Mouse (Mus musculus) heart, adult 2 months (tissue): ENCODE data around the gene Cubn. TPM values are rescaled to one million over a fixed set of nuclear protein-coding genes. Genes with fewer than 3 reads are reported as not detected.
A peak's percentile ranks its signal among the peaks of the same experiment; 100 is the strongest.

ENCODE experiments used
- DNase-seq, 2 experiments: peaks; one replicate each; pipeline ENCODE4 v3.0.0; 2021
- H3K27ac ChIP-seq: fragments of 200-600 bp; 2 replicates; pipeline ENCODE4 v1.8.1; 2022
- H3K27me3 ChIP-seq: fragments of 200-500 bp; 2 replicates; pipeline ENCODE4 v1.6.1; 2012; ENCODE audit warnings: mild to moderate bottlenecking, low read length, inconsistent platforms, mixed read lengths; ENCODE audit not compliant: control insufficient read depth, insufficient read depth
- H3K36me3 ChIP-seq: fragments of 200-500 bp; 2 replicates; pipeline ENCODE4 v1.6.1; 2012; ENCODE audit warnings: low read length, inconsistent platforms; ENCODE audit not compliant: control insufficient read depth, insufficient read depth
- H3K4me1 ChIP-seq: fragments of 200-500 bp; 2 replicates; pipeline ENCODE4 v1.6.1; 2011; ENCODE audit warnings: low read length; ENCODE audit not compliant: control insufficient read depth, insufficient read depth
- H3K4me3 ChIP-seq: fragments of 200-600 bp; 2 replicates; pipeline ENCODE4 v1.8.1; 2022
- H3K79me2 ChIP-seq: fragments of 200-500 bp; replicated peaks from 2 replicates; pipeline ENCODE4 v1.6.1; 2012; ENCODE audit warnings: mild to moderate bottlenecking, inconsistent platforms, low read length, moderate library complexity, mixed read lengths; ENCODE audit not compliant: control insufficient read depth, insufficient read depth
- H3K9ac ChIP-seq: fragments of 200-500 bp; 2 replicates; pipeline ENCODE4 v1.6.1; 2012; ENCODE audit warnings: low read depth, mild to moderate bottlenecking, control low read depth, inconsistent platforms, low read length, mixed read lengths
- CTCF ChIP-seq: fragments of 200-600 bp; IDR thresholded peaks from 2 replicates; pipeline ENCODE4 v1.8.1; 2022; ENCODE audit warnings: antibody characterized with exemption, mild to moderate bottlenecking, moderate library complexity
- EP300 ChIP-seq: fragments of 200-500 bp; IDR thresholded peaks from 2 replicates; pipeline ENCODE4 v1.6.1; 2011; ENCODE audit warnings: low read depth, low read length, control low read depth; ENCODE audit not compliant: insufficient read depth
- POLR2A ChIP-seq: fragments of 200-500 bp; IDR thresholded peaks from 2 replicates; pipeline ENCODE4 v1.6.1; 2011; ENCODE audit warnings: mild to moderate bottlenecking, low read depth, low read length, control low read depth; ENCODE audit not compliant: insufficient read depth
- WGBS: fragments of 180-500 bp; shearing (Covaris S2); methylation state at CpG from one replicate; pipeline ENCODE4 v1.1.7; 2018; 5-methylcytosine and 5-hydroxymethylcytosine counted together
- intact Hi-C: fragments of 180-260 bp; cut with DNase I; formaldehyde crosslinking; loops from one replicate; pipeline ENCODE4 v1.15.1; 2025
- polyA plus RNA-seq: library from polyadenylated mRNA; depleted of rRNA; stranded (reverse); fragments of >200 nt; gene quantifications from 2 replicates; pipeline ENCODE4 v1.2.3, GENCODE M21; 2012
- total RNA-seq, 2 experiments: library from RNA; stranded (reverse); gene quantifications; 2 replicates each; pipeline ENCODE4 v1.2.3; 2021

Cubn gene
- total and polyA plus RNA-seq, 3 experiments = 0.27 to 1.1 (median 0.81) TPM

DNA sequence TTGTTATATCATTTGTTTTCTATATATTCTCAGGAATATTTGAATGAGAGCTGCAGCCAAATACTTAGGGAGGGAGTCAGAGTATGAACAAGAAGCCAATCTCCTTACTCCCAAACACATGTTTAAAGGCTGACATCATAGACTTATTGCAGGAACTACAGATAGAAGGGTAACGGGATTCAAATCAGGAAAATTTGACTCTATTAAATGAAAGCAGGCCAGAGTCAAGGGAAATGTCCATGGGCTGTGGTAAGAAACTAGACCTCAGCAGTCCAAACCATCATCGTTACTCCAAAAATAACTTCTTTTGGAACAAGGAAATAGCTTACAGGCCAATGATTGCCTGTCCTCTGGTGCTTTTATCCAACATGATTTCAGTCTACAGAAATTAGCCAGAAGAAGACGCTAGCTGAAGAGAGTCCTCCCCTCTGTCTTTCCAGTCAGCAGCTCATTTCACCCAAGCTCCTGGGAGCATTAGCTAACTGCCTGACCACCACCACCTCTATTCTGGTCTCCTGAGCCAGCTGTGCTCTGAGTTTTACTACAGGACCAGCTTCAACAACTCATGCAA, 53.3 kb downstream of the Cubn start:
- DNase-seq = no peak
- H3K4me3 ChIP-seq = no peak overlapping the region
- 23% methylated on average over 3 of the region's 3 CpGs for WGBS
- TF ChIP-seq CTCF (no peak), POLR2A (no peak), EP300 (no peak)
- intact Hi-C loops = no loop called here
- no peak overlapping the region for H3K9ac ChIP-seq
- peak overlapping the region; percentile 60 for H3K27ac ChIP-seq
- no peaks in the 10 kb centered on the region for H3K27me3 ChIP-seq
- H3K36me3 ChIP-seq = no peaks in the 10 kb centered on the region
- no peaks in the 10 kb centered on the region for H3K79me2 ChIP-seq
- H3K4me1 ChIP-seq = peaks cover 4% of the 10 kb centered on the region

- Histone ChIP-seq H3K9ac (no peak overlapping the region), H3K4me1 (no peaks in the 10 kb centered on the region; the same call in 1 of the 2 replicates), H3K4me3 (no peak overlapping the region), H3K27me3 (no peaks in the 10 kb centered on the region), H3K27ac (no peak overlapping the region), H3K79me2 (no peaks in the 10 kb centered on the region), H3K36me3 (no peaks in the 10 kb centered on the region)
- no peak for TF ChIP-seq CTCF
- no peak for TF ChIP-seq POLR2A
- TF ChIP-seq EP300 = no peak
- intact Hi-C loops = no loop called here
- DNase-seq = no peak
- WGBS = 86% methylated on average over 4 of the region's 4 CpGs
Measured at GRCm38 (mm10) chr2:13432002-13432401, 59.6 kb downstream of the Cubn start.

GRCm38 (mm10) chr2:13421974-13422760, 69.4 kb downstream of the Cubn start:
- no peaks in the 10 kb centered on the region; the same call in 1 of the 2 replicates for H3K4me1 ChIP-seq
- no peak overlapping the region for H3K4me3 ChIP-seq
- H3K36me3 ChIP-seq = no peaks in the 10 kb centered on the region
- H3K27me3 ChIP-seq = no peaks in the 10 kb centered on the region
- H3K79me2 ChIP-seq = no peaks in the 10 kb centered on the region
- TF ChIP-seq EP300 (0 out of 2 replicates have a peak, but pooled peaks have one; percentile 58), CTCF (no peak)
- DNase-seq = peak; percentile 50 to 69
- no peak overlapping the region for H3K9ac ChIP-seq
- 64% methylated on average over 14 of the region's 14 CpGs for WGBS
- intact Hi-C loops = loop anchor here (1.0 kb wide), 1 partner anchor 18 kb away; no protein-coding TSS in a partner anchor
- peak overlapping the region; percentile 59 for H3K27ac ChIP-seq

- WGBS = 44% methylated on average over 3 of the region's 3 CpGs
- DNase-seq = no peak
- Histone ChIP-seq H3K4me1 (peaks cover 10% of the 10 kb centered on the region), H3K9ac (no peak overlapping the region), H3K79me2 (no peaks in the 10 kb centered on the region), H3K27me3 (no peaks in the 10 kb centered on the region), H3K4me3 (no peak overlapping the region), H3K27ac (peak overlapping the region; percentile 40; the same call in 1 of the 2 replicates), H3K36me3 (peaks cover 7% of the 10 kb centered on the region)
- TF ChIP-seq CTCF = no peak
- TF ChIP-seq EP300 = no peak
- TF ChIP-seq POLR2A = no peak
- intact Hi-C loops = loop anchor here (5.0 kb wide), 1 partner anchor 85 kb away; no protein-coding TSS in a partner anchor
Measured at GRCm38 (mm10) chr2:13416765-13417524, 74.7 kb downstream of the Cubn start.

GRCm38 (mm10) chr2:13413520-13414178, 78.0 kb downstream of the Cubn start:
- Histone ChIP-seq H3K27ac (peak overlapping the region; percentile 81), H3K36me3 (peaks cover 7% of the 10 kb centered on the region), H3K79me2 (no peaks in the 10 kb centered on the region), H3K9ac (0 out of 2 replicates have a peak overlapping the region, but pooled peaks have one; percentile 16), H3K4me1 (peaks cover 18% of the 10 kb centered on the region), H3K27me3 (no peaks in the 10 kb centered on the region), H3K4me3 (no peak overlapping the region)
- 28% methylated on average over 4 of the region's 4 CpGs for WGBS
- TF ChIP-seq CTCF = no peak
- peak; percentile 99 for TF ChIP-seq EP300
- TF ChIP-seq POLR2A = peak; percentile 71; the same call in 1 of the 2 replicates
- DNase-seq = peak; percentile 65 to 84
- intact Hi-C loops = loop anchor here (1.0 to 5.0 kb wide), 3 partner anchors 22 to 161 kb away; no protein-coding TSS in a partner anchor
